Mouse (Mus musculus): ENCODE data around the gene Col5a1. TPM values are rescaled to one million over a fixed set of nuclear protein-coding genes. Genes with fewer than 3 reads are reported as not detected.

Col5a1 gene
- polyA plus RNA-seq, 1 experiment: 172 TPM

DNA sequence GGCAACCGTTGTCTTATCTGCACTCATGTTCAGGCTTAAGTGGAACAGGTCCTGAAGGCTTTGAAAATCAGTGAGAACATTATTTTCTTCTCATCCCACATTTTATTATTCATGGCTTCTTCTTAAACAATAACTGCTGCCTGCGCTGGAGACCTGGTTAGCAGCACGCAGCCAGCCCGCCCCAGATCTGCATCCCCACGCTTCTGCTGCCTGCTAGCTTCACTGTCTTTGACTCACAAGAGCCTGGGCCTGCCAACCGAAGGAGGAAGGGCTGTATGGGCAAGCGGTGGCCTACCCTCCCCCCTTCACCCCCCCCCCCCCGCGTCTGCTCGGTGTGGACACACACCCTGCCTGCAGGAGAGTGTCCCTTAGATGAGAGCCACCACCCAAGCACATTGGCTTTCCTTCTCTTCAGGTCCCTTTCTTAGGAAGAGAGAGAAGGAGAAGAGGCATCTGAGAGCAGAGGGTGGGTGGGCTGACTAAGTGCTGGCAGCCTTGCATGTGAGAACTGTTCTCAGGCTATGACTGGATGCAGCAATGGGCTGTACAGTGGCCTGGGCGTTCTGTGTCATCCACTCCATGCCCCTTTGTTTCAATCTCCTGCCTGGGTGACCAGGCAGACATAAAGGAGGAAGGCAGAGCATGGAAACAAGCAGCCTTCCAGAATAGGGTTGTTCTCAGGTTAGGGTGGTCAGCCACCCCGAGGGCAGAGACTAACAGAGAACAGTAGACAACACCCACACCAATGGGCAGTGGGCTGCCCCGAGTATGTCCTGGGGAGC lies 104.4 kb downstream of the Col5a1 start:
- H3K36me3 ChIP-seq (ENCODE audit: control insufficient read depth, insufficient read depth): peaks cover 75% of the 10 kb centered on the region

GRCm38 (mm10) chr2:27993416-27993815 lies 107.2 kb downstream of the Col5a1 start:
- Histone ChIP-seq H3K79me2 (ENCODE audit: control insufficient read depth, insufficient read depth) (no peaks in the 10 kb centered on the region), H3K36me3 (ENCODE audit: control insufficient read depth, insufficient read depth) (peaks cover 73% of the 10 kb centered on the region), H3ac (ENCODE audit: control insufficient read depth, insufficient read length) (no peak overlapping the region), H3K4me3 (no peak overlapping the region), H3K4me2 (ENCODE audit: low read depth) (no peak overlapping the region), H3K27me3 (ENCODE audit: control insufficient read depth, insufficient read depth, insufficient read length) (no peaks in the 10 kb centered on the region)
- TF ChIP-seq REST (IDR thresholded peaks at IDR 0.05; ENCODE audit: insufficient read depth, insufficient read length): no peak
- TF ChIP-seq MYOG (IDR thresholded peaks at IDR 0.05; ENCODE audit: control insufficient read depth in 1 of 3, insufficient read depth in 1 of 3, insufficient read length in 2 of 3, low read depth in 2 of 3): no peak
- TF ChIP-seq POLR2A (IDR thresholded peaks at IDR 0.05; ENCODE audit: insufficient read length, low read depth): no peak
- TF ChIP-seq USF1 (IDR thresholded peaks at IDR 0.05; ENCODE audit: low read depth): no peak
- no peak for TF ChIP-seq TCF3 (IDR thresholded peaks at IDR 0.05; ENCODE audit: insufficient read length, low read depth)
- no peak for TF ChIP-seq TCF12 (IDR thresholded peaks at IDR 0.05; ENCODE audit: insufficient read depth, poor library complexity, severe bottlenecking)
- no peak for TF ChIP-seq CEBPB (IDR thresholded peaks at IDR 0.05; ENCODE audit: insufficient read depth, poor library complexity, severe bottlenecking)
- TF ChIP-seq SRF (IDR thresholded peaks at IDR 0.05; ENCODE audit: control insufficient read depth, insufficient read length, low read depth): no peak

More for the DNA sequence above, 104.4 kb downstream of the Col5a1 start:
- H3K4me2 ChIP-seq (ENCODE audit: low read depth): no peak overlapping the region
- H3K27me3 ChIP-seq (ENCODE audit: control insufficient read depth, insufficient read depth, insufficient read length): no peaks in the 10 kb centered on the region
- no peaks in the 10 kb centered on the region for H3K79me2 ChIP-seq (ENCODE audit: control insufficient read depth, insufficient read depth)
- TF ChIP-seq MAX (IDR thresholded peaks at IDR 0.05; ENCODE audit: low read depth): no peak
- peak; percentile 19 for TF ChIP-seq POLR2A (IDR thresholded peaks at IDR 0.05; ENCODE audit: insufficient read length, low read depth)
- peak; percentile 28 for TF ChIP-seq POLR2AphosphoS2 (IDR thresholded peaks at IDR 0.05; ENCODE audit: insufficient read length, low read depth)
- no peak overlapping the region for H3K4me3 ChIP-seq
- no peak overlapping the region for H3ac ChIP-seq (ENCODE audit: control insufficient read depth, insufficient read length)

DNA sequence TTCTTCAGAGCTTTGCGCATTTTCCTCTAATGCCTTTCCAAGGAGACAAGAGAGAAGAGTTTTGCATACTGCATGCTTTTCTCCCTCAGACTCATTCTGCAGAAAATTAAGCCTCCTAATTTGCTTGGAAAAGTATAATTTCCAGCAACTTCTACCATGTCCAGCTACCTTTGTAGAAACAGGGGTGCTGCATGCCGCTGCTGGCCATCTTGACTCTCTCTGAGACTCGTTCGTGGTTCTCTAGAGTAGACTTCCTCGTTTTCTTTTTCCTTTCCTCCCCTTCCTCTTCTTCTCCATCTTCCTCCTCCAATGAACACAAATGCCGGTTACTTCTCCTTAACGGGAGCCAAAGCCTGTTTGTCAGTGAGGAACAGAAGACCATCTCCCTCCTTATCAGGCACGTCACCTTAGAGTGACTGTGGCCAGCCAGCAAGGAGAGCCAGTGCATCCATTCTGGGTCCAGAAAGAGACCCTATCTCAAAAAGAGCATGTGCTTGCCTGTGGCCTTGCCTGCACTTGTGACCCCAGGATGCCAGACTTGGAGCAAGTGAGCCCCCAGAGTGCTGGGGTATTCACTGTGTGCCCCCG lies 113.9 kb downstream of the Col5a1 start:
- Histone ChIP-seq H3K4me2 (ENCODE audit: low read depth) (no peak overlapping the region), H3ac (ENCODE audit: control insufficient read depth, insufficient read length) (no peak overlapping the region), H3K4me3 (no peak overlapping the region), H3K27me3 (ENCODE audit: control insufficient read depth, insufficient read depth, insufficient read length) (no peaks in the 10 kb centered on the region), H3K79me2 (ENCODE audit: control insufficient read depth, insufficient read depth) (no peaks in the 10 kb centered on the region), H3K36me3 (ENCODE audit: control insufficient read depth, insufficient read depth) (peaks cover 77% of the 10 kb centered on the region)
- TF ChIP-seq POLR2AphosphoS2 (IDR thresholded peaks at IDR 0.05; ENCODE audit: insufficient read length, low read depth) (no peak), REST (IDR thresholded peaks at IDR 0.05; ENCODE audit: insufficient read depth, insufficient read length) (no peak), SRF (IDR thresholded peaks at IDR 0.05; ENCODE audit: control insufficient read depth, insufficient read length, low read depth) (no peak), TCF12 (IDR thresholded peaks at IDR 0.05; ENCODE audit: insufficient read depth, poor library complexity, severe bottlenecking) (no peak), E2F4 (IDR thresholded peaks at IDR 0.05; ENCODE audit: insufficient read depth) (no peak), USF1 (IDR thresholded peaks at IDR 0.05; ENCODE audit: low read depth) (no peak), MYOD1 (IDR thresholded peaks at IDR 0.05; ENCODE audit: control insufficient read depth in 1 of 3, insufficient read length in 2 of 3, low read depth in 2 of 3) (no peak), CEBPB (IDR thresholded peaks at IDR 0.05; ENCODE audit: insufficient read depth, poor library complexity, severe bottlenecking) (no peak), MAX (IDR thresholded peaks at IDR 0.05; ENCODE audit: low read depth) (no peak), MYOG (IDR thresholded peaks at IDR 0.05; ENCODE audit: control insufficient read depth in 1 of 3, insufficient read depth in 1 of 3, insufficient read length in 2 of 3, low read depth in 2 of 3) (no peak), POLR2A (IDR thresholded peaks at IDR 0.05; ENCODE audit: insufficient read length, low read depth) (no peak), TCF3 (IDR thresholded peaks at IDR 0.05; ENCODE audit: insufficient read length, low read depth) (no peak)

DNA sequence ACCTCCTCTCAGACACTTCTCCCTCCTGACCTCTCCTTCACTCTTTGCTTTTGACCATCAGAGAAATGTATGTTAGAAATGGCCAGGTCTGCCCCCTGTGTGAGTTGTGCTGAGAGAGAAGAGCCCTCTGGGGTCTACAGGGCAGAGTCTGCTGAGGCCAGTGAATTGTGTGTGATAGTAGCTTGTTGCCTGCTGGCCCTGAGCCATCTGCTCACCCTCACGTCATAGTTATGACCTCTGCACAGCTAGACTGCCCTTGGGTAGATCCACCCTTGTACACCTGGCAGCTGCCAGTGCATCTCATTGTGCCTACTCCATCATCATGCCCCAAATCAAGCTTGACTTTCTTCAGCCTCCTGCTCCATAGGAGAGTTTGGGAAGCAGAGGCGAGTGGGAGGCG lies 114.4 kb downstream of the Col5a1 start:
- no peaks in the 10 kb centered on the region for H3K27me3 ChIP-seq (ENCODE audit: control insufficient read depth, insufficient read depth, insufficient read length)
- H3K79me2 ChIP-seq (ENCODE audit: control insufficient read depth, insufficient read depth): no peaks in the 10 kb centered on the region
- no peak overlapping the region for H3K4me2 ChIP-seq (ENCODE audit: low read depth)
- H3K36me3 ChIP-seq (ENCODE audit: control insufficient read depth, insufficient read depth): peaks cover 80% of the 10 kb centered on the region
- no peak overlapping the region for H3ac ChIP-seq (ENCODE audit: control insufficient read depth, insufficient read length)
- H3K4me3 ChIP-seq: no peak overlapping the region
- no peak for TF ChIP-seq E2F4 (IDR thresholded peaks at IDR 0.05; ENCODE audit: insufficient read depth)
- peak; percentile 10 for TF ChIP-seq POLR2AphosphoS2 (IDR thresholded peaks at IDR 0.05; ENCODE audit: insufficient read length, low read depth)

DNA sequence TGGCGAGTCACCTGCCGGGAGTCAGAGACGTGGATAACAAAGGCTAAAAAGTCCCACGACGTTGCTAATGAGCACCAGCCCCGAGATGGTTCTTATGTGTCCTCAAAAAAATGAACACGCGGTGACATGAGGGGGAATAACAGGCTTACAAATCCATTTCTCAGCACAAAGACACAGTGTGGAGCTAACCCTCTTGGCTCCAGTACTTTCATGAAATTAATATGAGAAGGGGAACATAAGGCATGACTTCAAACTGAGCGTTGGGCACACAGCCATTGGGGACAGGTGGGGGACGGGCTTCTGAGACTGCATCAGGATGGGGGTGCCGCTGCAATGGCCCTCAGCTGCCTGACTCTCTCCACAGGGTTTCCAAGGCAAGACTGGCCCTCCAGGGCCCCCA lies 115.0 kb downstream of the Col5a1 start:
- Histone ChIP-seq H3K4me3 (no peak overlapping the region), H3K4me2 (ENCODE audit: low read depth) (no peak overlapping the region), H3ac (ENCODE audit: control insufficient read depth, insufficient read length) (no peak overlapping the region), H3K79me2 (ENCODE audit: control insufficient read depth, insufficient read depth) (no peaks in the 10 kb centered on the region), H3K27me3 (ENCODE audit: control insufficient read depth, insufficient read depth, insufficient read length) (no peaks in the 10 kb centered on the region), H3K36me3 (ENCODE audit: control insufficient read depth, insufficient read depth) (peaks cover 80% of the 10 kb centered on the region)
- no peak for TF ChIP-seq MYOD1 (IDR thresholded peaks at IDR 0.05; ENCODE audit: control insufficient read depth in 1 of 3, insufficient read length in 2 of 3, low read depth in 2 of 3)
- no peak for TF ChIP-seq POLR2AphosphoS2 (IDR thresholded peaks at IDR 0.05; ENCODE audit: insufficient read length, low read depth)
- TF ChIP-seq MAX (IDR thresholded peaks at IDR 0.05; ENCODE audit: low read depth): no peak
- no peak for TF ChIP-seq TCF12 (IDR thresholded peaks at IDR 0.05; ENCODE audit: insufficient read depth, poor library complexity, severe bottlenecking)
- no peak for TF ChIP-seq MYOG (IDR thresholded peaks at IDR 0.05; ENCODE audit: control insufficient read depth in 1 of 3, insufficient read depth in 1 of 3, insufficient read length in 2 of 3, low read depth in 2 of 3)
- no peak for TF ChIP-seq CEBPB (IDR thresholded peaks at IDR 0.05; ENCODE audit: insufficient read depth, poor library complexity, severe bottlenecking)
- TF ChIP-seq E2F4 (IDR thresholded peaks at IDR 0.05; ENCODE audit: insufficient read depth): no peak
- no peak for TF ChIP-seq REST (IDR thresholded peaks at IDR 0.05; ENCODE audit: insufficient read depth, insufficient read length)
- TF ChIP-seq POLR2A (IDR thresholded peaks at IDR 0.05; ENCODE audit: insufficient read length, low read depth): no peak
- no peak for TF ChIP-seq SRF (IDR thresholded peaks at IDR 0.05; ENCODE audit: control insufficient read depth, insufficient read length, low read depth)
- TF ChIP-seq USF1 (IDR thresholded peaks at IDR 0.05; ENCODE audit: low read depth): no peak
- TF ChIP-seq TCF3 (IDR thresholded peaks at IDR 0.05; ENCODE audit: insufficient read length, low read depth): no peak

Measured in myocyte (in vitro differentiated cells).